Mouse (Mus musculus) heart, postnatal 36 days (tissue): ENCODE measurements around the gene Cep97. TPM values are rescaled to one million over a fixed set of nuclear protein-coding genes. Genes with fewer than 3 reads are reported as not detected.
"Not testable (repeated sequence)": the region's sequence is repeated elsewhere in the genome, so short reads cannot be mapped to it uniquely, and the experiment has no call there.

Experiments used
- DNase-seq, 2 experiments: peaks; one replicate each; pipeline ENCODE4 v3.0.0; 2021 to 2022
- intact Hi-C: fragments of 180-260 bp; cut with DNase I; formaldehyde crosslinking; loops from one replicate; pipeline ENCODE4 v1.15.1; 2025
- total RNA-seq, 2 experiments: library from RNA; stranded (reverse); gene quantifications; 2 replicates each; pipeline ENCODE4 v1.2.3; 2021

The Cep97 gene
- total RNA-seq, 2 experiments from 2014 or later: 5.4 to 6.6 TPM

GRCm38 (mm10) chr16:55950462-55950861 is 15.8 kb upstream of the Cep97 start:
- intact Hi-C loops: loop anchor here (2.0 kb wide), 1 partner anchor 180 kb away; no protein-coding TSS in a partner anchor
- no peak for DNase-seq

GRCm38 (mm10) chr16:55948963-55949362 is 14.3 kb upstream of the Cep97 start:
- intact Hi-C loops: no loop called here
- no peak for DNase-seq

GRCm38 (mm10) chr16:55947876-55948410 is 13.3 kb upstream of the Cep97 start:
- intact Hi-C loops, DNase-seq: not testable (repeated sequence)

GRCm38 (mm10) chr16:55947266-55947665 is 12.6 kb upstream of the Cep97 start:
- DNase-seq: no peak
- intact Hi-C loops: no loop called here

- intact Hi-C loops: no loop called here
- DNase-seq: no peak
These were observed 6.1 kb upstream of the Cep97 start for GRCm38 (mm10) chr16:55940781-55941180.

GRCm38 (mm10) chr16:55939703-55940102 is 5.0 kb upstream of the Cep97 start:
- DNase-seq: no peak
- intact Hi-C loops: loop anchor here (10.0 kb wide), 1 partner anchor 775 kb away; the partner anchor contains the start of gene Tfg

- no peak for DNase-seq
- intact Hi-C loops: loop anchor here (10.0 kb wide), 1 partner anchor 776 kb away; the partner anchor contains the start of gene Tfg
These were observed 4.1 kb upstream of the Cep97 start for GRCm38 (mm10) chr16:55938761-55939160.

GRCm38 (mm10) chr16:55933681-55934343 is 843 bp downstream of the Cep97 start:
- peak in 1 of 2 experiments; percentile 47 for DNase-seq
- intact Hi-C loops: loop anchor here (2.0 to 10.0 kb wide), 2 partner anchors 31 to 781 kb away; partner anchors contain the start of gene Tfg

- intact Hi-C loops: no loop called here
- DNase-seq: no peak
These were observed 10.6 kb downstream of the Cep97 start for GRCm38 (mm10) chr16:55924010-55924409.

GRCm38 (mm10) chr16:55922079-55922478 is 12.6 kb downstream of the Cep97 start:
- DNase-seq: no peak
- intact Hi-C loops: no loop called here

GRCm38 (mm10) chr16:55914716-55915115 is 19.9 kb downstream of the Cep97 start:
- intact Hi-C loops: no loop called here
- DNase-seq: no peak

GRCm38 (mm10) chr16:55910208-55910793 is 24.4 kb downstream of the Cep97 start:
- intact Hi-C loops: no loop called here
- no peak for DNase-seq

GRCm38 (mm10) chr16:55906928-55907679 is 27.6 kb downstream of the Cep97 start:
- intact Hi-C loops: no loop called here
- DNase-seq: no peak

GRCm38 (mm10) chr16:55905370-55905769 is 29.3 kb downstream of the Cep97 start:
- intact Hi-C loops: no loop called here
- no peak for DNase-seq

- intact Hi-C loops: no loop called here
- no peak for DNase-seq
These were observed 32.6 kb downstream of the Cep97 start for GRCm38 (mm10) chr16:55901839-55902756.

- no peak for DNase-seq
- intact Hi-C loops: no loop called here
These were observed 36.2 kb downstream of the Cep97 start for GRCm38 (mm10) chr16:55898385-55899002.

GRCm38 (mm10) chr16:55895651-55896095 is 39.0 kb downstream of the Cep97 start:
- intact Hi-C loops: no loop called here
- no peak for DNase-seq

GRCm38 (mm10) chr16:55894893-55895650 is 39.6 kb downstream of the Cep97 start, which contains the start of gene Nxpe3:
Gene Nxpe3 (minus strand): TSS chr16:55895285.
- intact Hi-C loops: no loop called here
- DNase-seq: peak; percentile 81 to 89

- intact Hi-C loops: no loop called here
- DNase-seq: no peak
These were observed 40.1 kb downstream of the Cep97 start for GRCm38 (mm10) chr16:55894536-55894892.
